Mouse (Mus musculus): ENCODE data around the gene Snx20.

DNA sequence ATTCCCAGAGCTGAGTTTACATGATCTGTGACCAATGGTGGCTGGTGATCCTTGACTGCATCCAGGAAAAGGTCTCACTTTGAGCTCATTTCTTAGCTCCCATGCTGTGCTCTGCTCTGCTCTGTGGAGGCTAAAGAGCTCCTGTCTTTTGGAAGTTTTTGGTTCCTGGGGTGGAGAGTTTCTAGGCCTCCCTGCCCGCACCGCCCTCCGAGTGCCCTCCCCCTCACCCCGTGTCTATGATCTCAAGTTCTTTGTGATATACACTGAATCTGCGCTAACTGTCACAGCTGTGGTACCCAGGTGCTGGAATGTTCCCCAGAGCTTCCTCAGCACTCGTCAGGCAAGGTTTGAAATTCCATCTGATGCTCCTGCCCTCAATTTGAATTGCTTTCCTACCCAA is 34.9 kb upstream of the Snx20 start:
- TF ChIP-seq POLR2A (IDR thresholded peaks at IDR 0.05; ENCODE audit: insufficient read depth, low read length): no peak
- no peak for TF ChIP-seq CTCF (IDR thresholded peaks at IDR 0.05; ENCODE audit: low read depth, low read length)
- TF ChIP-seq EP300 (IDR thresholded peaks at IDR 0.05; ENCODE audit: insufficient read depth, low read depth, low read length): no peak
